Mouse (Mus musculus): ENCODE data around the gene Hist1h2bl. TPM values are rescaled to one million over a fixed set of nuclear protein-coding genes. Genes with fewer than 3 reads are reported as not detected.
"Not testable (repeated sequence)": the region's sequence is repeated elsewhere in the genome, so short reads cannot be mapped to it uniquely, and the experiment has no call there.

Hist1h2bl gene
- polyA plus RNA-seq (2015; fragmentation: Nextera tagmentation; extraction: Ambion mirVana), result 1.1 and 1.9 TPM in 2 replicates

- Histone ChIP-seq H3K27ac (peak within 1 kb of the TSS; percentile 96), H3K4me2 (peak within 1 kb of the TSS; percentile 71), H3K4me1 (replicated peaks) (peaks cover 37% of the 10 kb centered on the region), H3K4me3 (peak within 1 kb of the TSS; percentile 45), H3K9ac (peak within 1 kb of the TSS; percentile 73)
- not testable (repeated sequence) for H3K36me3 ChIP-seq, H3K27me3 ChIP-seq, H3K9me3 ChIP-seq
- peak; percentile 95 for ATAC-seq (ENCODE audit: low FRiP score)
- under 1% methylated on average over 37 of the region's 50 CpGs for WGBS
Measured at GRCm38 (mm10) chr13:21715864-21716539, at the start of gene Hist1h2bl, which contains the start of gene Hist1h2ai. TSS of gene Hist1h2bl (minus strand) at chr13:21716143. TSS of gene Hist1h2ai (plus strand) at chr13:21716422.

DNA sequence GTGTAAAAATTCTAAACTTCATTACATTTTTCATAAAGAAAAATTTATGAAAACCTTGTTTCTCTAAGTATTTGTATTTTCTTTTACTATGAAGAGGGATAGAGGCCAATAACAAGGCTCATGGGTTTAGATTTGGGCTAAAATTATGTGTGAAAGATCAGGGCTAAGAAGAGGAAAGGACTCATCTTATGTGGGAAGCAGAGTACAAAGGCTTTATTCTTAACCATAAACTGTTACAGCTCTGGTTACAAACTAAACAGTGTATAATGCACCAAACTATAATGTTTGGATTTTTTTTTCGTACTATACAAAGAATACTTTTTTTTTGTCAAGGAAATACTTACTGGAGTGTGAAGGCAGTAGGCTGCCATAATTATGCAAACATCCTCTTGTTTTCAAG, 39.8 kb upstream of the Hist1h2bl start:
- Histone ChIP-seq H3K27ac (no peak overlapping the region), H3K27me3 (no peaks in the 10 kb centered on the region), H3K4me1 (replicated peaks) (peaks cover 17% of the 10 kb centered on the region), H3K9me3 (no peaks in the 10 kb centered on the region), H3K4me2 (no peak overlapping the region), H3K4me3 (no peak overlapping the region), H3K36me3 (no peaks in the 10 kb centered on the region), H3K9ac (no peak overlapping the region)
- no peak for ATAC-seq (ENCODE audit: low FRiP score)
- WGBS, result 64% methylated on average over 1 of the region's 1 CpGs

GRCm38 (mm10) chr13:21754294-21755001, 38.5 kb upstream of the Hist1h2bl start:
- ATAC-seq (ENCODE audit: low FRiP score), result peak; percentile 9; the same call in 1 of the 2 replicates
- peak overlapping the region; percentile 76 for H3K4me2 ChIP-seq
- H3K27me3 ChIP-seq, H3K9me3 ChIP-seq, H3K36me3 ChIP-seq: not testable (repeated sequence)
- H3K9ac ChIP-seq, result peak overlapping the region; percentile 69
- peaks cover 21% of the 10 kb centered on the region for H3K4me1 ChIP-seq (replicated peaks)
- H3K4me3 ChIP-seq, result peak overlapping the region; percentile 44
- H3K27ac ChIP-seq, result peak overlapping the region; percentile 95
- under 1% methylated on average over 17 of the region's 26 CpGs for WGBS

DNA sequence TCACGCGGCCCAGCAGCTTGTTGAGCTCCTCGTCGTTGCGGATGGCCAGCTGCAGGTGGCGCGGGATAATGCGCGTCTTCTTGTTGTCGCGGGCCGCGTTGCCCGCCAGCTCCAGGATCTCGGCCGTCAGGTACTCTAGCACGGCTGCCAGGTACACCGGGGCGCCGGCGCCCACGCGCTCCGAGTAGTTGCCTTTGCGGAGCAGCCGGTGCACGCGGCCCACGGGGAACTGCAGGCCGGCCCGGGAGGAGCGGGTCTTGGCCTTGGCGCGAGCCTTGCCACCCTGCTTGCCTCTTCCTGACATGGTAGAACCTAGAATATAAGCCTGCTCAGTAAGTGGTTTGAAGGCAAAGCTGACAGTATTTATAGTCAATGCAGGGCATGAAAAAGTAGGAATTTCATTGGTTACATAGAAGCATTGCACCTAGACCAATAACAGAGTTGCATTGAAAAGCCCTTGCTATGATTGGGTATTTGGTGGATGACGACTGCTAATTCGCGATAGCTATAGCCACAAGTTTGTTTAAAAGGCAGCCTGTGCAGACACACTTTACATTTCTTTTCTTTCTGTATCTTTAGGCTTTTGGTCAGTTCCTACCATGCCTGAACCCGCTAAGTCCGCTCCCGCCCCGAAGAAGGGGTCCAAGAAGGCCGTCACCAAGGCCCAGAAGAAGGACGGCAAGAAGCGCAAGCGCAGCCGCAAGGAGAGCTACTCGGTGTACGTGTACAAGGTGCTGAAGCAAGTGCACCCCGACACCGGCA, 37.8 kb upstream of the Hist1h2bl start, which contains the start of the genes Hist1h2ak and Hist1h2bn:
Gene Hist1h2ak, minus strand, starts transcription at position 304 of the 762 bp plus-strand sequence.
Gene Hist1h2bn, plus strand, starts transcription at position 600 of the 762 bp plus-strand sequence.
- H3K36me3 ChIP-seq, H3K27me3 ChIP-seq, H3K9me3 ChIP-seq: not testable (repeated sequence)
- Histone ChIP-seq H3K27ac (peak within 1 kb of the TSS; percentile 95), H3K4me3 (peak within 1 kb of the TSS; percentile 44), H3K4me1 (replicated peaks) (peaks cover 28% of the 10 kb centered on the region), H3K9ac (peak within 1 kb of the TSS; percentile 74), H3K4me2 (peak within 1 kb of the TSS; percentile 76)
- peak; percentile 96 for ATAC-seq (ENCODE audit: low FRiP score)
- under 1% methylated on average over 46 of the region's 50 CpGs for WGBS

DNA sequence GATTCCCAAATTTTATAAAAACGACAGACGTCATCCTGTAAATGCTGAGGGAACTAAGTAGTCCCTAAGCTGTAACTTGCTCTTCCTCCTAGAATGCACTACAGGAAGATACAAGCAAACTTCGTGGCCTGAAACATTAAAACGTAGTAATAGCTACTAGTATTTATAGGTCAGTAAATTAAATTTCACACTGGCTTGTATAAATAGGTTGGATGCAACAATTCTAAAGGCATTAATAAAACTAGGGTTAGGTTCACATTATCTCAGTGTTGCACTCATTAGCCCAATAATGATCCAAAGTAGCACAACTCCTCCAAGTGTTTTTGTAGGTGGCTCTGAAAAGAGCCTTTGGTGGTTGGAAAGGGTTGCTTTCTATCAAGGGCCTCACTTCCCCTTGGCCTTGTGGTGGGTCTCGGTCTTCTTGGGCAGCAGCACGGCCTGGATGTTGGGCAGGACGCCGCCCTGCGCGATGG, 37.1 kb upstream of the Hist1h2bl start:
- H3K9me3 ChIP-seq, result no peaks in the 10 kb centered on the region
- WGBS, result 5% methylated on average over 10 of the region's 10 CpGs
- peak overlapping the region; percentile 95 for H3K27ac ChIP-seq
- no peak for ATAC-seq (ENCODE audit: low FRiP score)
- H3K27me3 ChIP-seq, result no peaks in the 10 kb centered on the region
- peak overlapping the region; percentile 74 for H3K9ac ChIP-seq
- peaks cover 31% of the 10 kb centered on the region for H3K4me1 ChIP-seq (replicated peaks)
- H3K36me3 ChIP-seq, result no peaks in the 10 kb centered on the region
- peak overlapping the region; percentile 44 for H3K4me3 ChIP-seq
- H3K4me2 ChIP-seq, result peak overlapping the region; percentile 76

GRCm38 (mm10) chr13:21752356-21752755, 36.4 kb upstream of the Hist1h2bl start:
- 0 out of 2 replicates have a peak overlapping the region, but pooled peaks have one; percentile 48 for H3K27ac ChIP-seq
- 51% methylated on average over 3 of the region's 3 CpGs for WGBS
- no peak overlapping the region for H3K4me3 ChIP-seq
- ATAC-seq (ENCODE audit: low FRiP score), result no peak
- H3K4me1 ChIP-seq (replicated peaks), result peaks cover 34% of the 10 kb centered on the region
- H3K9ac ChIP-seq, result no peak overlapping the region
- H3K27me3 ChIP-seq, result no peaks in the 10 kb centered on the region
- H3K4me2 ChIP-seq, result 0 out of 2 replicates have a peak overlapping the region, but pooled peaks have one; percentile 76
- no peaks in the 10 kb centered on the region for H3K9me3 ChIP-seq
- H3K36me3 ChIP-seq, result no peaks in the 10 kb centered on the region

- H3K4me1 ChIP-seq (replicated peaks), result peaks cover 37% of the 10 kb centered on the region
- H3K9me3 ChIP-seq, result no peaks in the 10 kb centered on the region
- no peak overlapping the region for H3K4me2 ChIP-seq
- no peak for ATAC-seq (ENCODE audit: low FRiP score)
- no peak overlapping the region for H3K27ac ChIP-seq
- 82% methylated on average over 3 of the region's 3 CpGs for WGBS
- no peaks in the 10 kb centered on the region for H3K27me3 ChIP-seq
- H3K4me3 ChIP-seq, result no peak overlapping the region
- H3K36me3 ChIP-seq, result no peaks in the 10 kb centered on the region
- H3K9ac ChIP-seq, result no peak overlapping the region
Measured at GRCm38 (mm10) chr13:21751827-21752226, 35.9 kb upstream of the Hist1h2bl start.

DNA sequence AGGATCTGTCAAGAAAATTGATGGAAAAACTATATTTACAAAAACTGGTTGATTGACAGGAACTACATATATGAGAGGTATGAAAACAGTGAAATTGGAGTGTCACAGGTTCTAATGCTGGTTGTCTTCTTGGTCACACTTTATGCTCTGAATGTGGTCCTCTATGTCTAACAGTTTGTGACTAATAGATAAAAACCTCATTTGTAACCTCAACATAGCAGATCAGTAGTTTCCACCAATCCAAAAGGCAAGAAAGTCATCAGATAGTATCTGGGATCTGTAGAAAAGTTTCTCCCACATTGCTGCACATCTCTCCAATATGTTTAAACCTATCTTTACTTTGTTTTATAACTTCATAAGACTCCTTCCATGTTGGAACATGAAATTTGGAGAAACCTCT, 35.5 kb upstream of the Hist1h2bl start:
- no peaks in the 10 kb centered on the region for H3K9me3 ChIP-seq
- no peaks in the 10 kb centered on the region for H3K27me3 ChIP-seq
- H3K27ac ChIP-seq, result no peak overlapping the region
- no peak overlapping the region for H3K9ac ChIP-seq
- H3K36me3 ChIP-seq, result no peaks in the 10 kb centered on the region
- no peak for ATAC-seq (ENCODE audit: low FRiP score)
- no peak overlapping the region for H3K4me3 ChIP-seq
- peaks cover 37% of the 10 kb centered on the region for H3K4me1 ChIP-seq (replicated peaks)
- no peak overlapping the region for H3K4me2 ChIP-seq

DNA sequence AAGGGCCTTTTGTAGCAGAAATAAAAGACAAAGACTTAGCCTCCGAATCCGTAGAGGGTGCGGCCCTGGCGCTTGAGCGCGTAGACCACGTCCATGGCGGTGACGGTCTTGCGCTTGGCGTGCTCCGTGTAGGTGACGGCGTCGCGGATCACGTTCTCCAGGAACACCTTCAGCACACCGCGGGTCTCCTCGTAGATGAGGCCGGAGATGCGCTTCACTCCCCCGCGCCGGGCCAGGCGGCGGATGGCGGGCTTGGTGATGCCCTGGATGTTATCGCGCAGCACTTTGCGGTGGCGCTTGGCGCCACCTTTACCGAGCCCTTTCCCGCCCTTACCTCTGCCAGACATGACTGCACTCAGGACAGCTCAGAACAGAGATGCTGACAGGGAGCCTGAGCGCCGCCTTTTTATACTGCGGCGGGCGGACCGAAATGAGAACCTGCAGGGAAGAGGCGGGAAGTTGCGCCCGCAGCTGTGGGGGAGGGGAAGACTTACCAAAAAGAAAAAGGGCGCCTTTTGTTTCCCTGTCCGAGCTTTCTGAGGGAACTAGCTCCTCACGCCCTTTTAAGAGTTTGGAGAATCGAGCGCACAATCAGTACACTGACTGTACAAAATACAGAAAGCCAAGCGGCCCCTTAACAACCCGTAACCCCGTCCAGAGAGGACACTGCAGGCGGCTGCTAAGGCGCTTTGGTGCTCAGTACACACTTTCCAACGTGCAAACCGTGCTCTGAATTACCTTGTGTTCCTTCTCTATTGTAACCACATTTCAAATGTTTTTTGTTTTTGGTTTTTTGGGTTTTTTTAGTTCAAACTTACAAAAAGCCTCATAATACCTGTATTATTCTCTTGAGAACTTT, 34.4 kb upstream of the Hist1h2bl start, which contains the start of gene Hist1h4k:
Gene Hist1h4k, minus strand, starts transcription at position 347 of the 859 bp plus-strand sequence.
- not testable (repeated sequence) for H3K27me3 ChIP-seq, H3K9me3 ChIP-seq, H3K36me3 ChIP-seq
- H3K4me1 ChIP-seq (replicated peaks), result peaks cover 37% of the 10 kb centered on the region
- under 1% methylated on average over 47 of the region's 56 CpGs for WGBS
- H3K4me2 ChIP-seq, result peak within 1 kb of the TSS; percentile 84
- H3K9ac ChIP-seq, result peak within 1 kb of the TSS; percentile 79
- H3K4me3 ChIP-seq, result peak within 1 kb of the TSS; percentile 57
- peak within 1 kb of the TSS; percentile 93 for H3K27ac ChIP-seq
- ATAC-seq (ENCODE audit: low FRiP score), result peak; percentile 87

DNA sequence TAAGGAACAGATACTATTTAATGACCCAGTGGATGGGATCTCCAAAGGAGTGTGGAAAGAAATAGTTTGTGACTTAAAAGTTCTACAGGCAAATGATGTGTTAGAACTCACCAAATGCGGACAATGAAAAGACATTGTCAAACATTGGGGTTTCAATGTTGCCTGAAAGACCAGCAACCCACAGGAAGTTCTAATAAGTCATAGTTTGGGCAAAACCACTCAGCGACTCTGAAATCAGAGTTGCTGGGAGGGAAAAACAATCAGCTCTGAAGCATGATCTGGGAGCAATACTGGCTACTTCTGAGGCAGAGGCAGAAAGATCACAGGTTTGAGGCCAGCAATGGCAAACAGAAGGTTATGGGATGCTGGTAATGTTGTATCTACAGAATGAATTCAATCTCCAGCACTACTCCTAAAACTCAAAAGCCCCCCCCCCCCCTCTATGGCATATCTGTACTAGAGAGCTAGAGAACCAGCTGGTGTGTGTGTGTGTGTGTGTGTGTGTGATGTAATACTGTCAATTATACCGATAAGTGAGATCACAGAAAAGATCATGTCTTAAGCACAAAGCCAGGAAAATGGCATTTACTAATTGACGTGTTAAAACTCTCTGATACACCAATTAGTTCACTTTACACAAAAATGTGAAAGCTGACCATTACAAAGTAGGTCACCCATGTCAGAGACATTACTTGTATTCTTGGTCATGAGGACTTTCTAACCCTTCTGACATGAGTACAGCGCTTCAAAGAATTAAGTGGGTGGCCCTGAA, 33.6 kb upstream of the Hist1h2bl start:
- peak overlapping the region; percentile 93 for H3K27ac ChIP-seq
- ATAC-seq (ENCODE audit: low FRiP score), result no peak

DNA sequence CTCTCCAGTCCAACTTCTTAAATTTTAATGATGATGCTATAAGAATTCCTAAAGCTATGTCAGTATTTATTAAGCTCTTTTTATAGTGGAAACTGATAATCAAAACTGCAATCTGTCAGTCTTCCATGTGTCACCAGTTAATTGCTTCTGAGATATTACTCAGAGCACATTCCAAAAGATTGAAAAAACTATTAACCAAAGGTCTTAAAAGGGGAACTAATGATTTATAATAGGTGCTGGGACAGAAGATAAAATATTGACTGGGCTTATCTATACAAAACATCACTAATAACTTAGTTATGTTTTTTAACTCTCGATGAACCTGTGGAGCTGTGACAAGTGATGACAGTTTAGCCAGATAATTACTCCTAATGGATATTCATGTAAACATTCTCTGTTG, 29.1 kb upstream of the Hist1h2bl start:
- Histone ChIP-seq H3K9ac (no peak overlapping the region), H3K9me3 (no peaks in the 10 kb centered on the region), H3K4me1 (replicated peaks) (peaks cover 20% of the 10 kb centered on the region), H3K27ac (no peak overlapping the region), H3K27me3 (no peaks in the 10 kb centered on the region), H3K4me3 (no peak overlapping the region), H3K36me3 (no peaks in the 10 kb centered on the region), H3K4me2 (no peak overlapping the region)
- WGBS, result 98% methylated on average over 1 of the region's 1 CpGs
- no peak for ATAC-seq (ENCODE audit: low FRiP score)

More for the DNA sequence above, 33.6 kb upstream of the Hist1h2bl start:
- Histone ChIP-seq H3K4me1 (replicated peaks) (peaks cover 34% of the 10 kb centered on the region), H3K9ac (peak overlapping the region; percentile 79), H3K4me2 (peak overlapping the region; percentile 84), H3K27me3 (no peaks in the 10 kb centered on the region), H3K9me3 (no peaks in the 10 kb centered on the region), H3K36me3 (no peaks in the 10 kb centered on the region), H3K4me3 (peak overlapping the region; percentile 57)
- 5% methylated on average over 5 of the region's 5 CpGs for WGBS
